In the genomic region with DNA sequence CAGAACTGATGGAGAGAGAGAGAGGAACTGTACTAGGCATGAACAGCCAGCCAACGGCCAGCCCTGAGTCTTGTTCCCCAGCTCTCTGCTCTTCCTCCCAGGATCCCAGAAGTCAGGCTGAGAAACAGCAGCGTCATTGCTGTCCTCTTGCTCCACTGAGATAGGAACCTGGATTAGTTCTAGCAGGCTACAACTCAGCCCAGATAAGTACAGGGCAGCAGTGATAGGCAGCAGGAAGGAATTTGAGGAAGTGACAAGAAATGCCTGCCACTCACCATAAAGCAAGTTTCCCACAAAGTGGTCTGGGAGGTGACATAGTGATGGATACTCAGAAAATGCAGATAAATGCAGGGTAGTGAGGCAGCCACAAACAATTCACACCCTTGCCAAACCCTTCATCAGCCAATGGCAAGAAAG, we compare ENCODE assay signal across 14 mouse cellular contexts. TPM values are rescaled to one million over a fixed set of nuclear protein-coding genes. Genes with fewer than 3 reads are reported as not detected.
DNase-seq lines count a peak whose midpoint lies in the region; ATAC-seq and TF ChIP-seq lines count a peak whose summit lies in the region.
"Had no signal": no experiment of that assay in that cellular context is flagged by ENCODE, and none has a peak within 500 bp of the region (broad histone marks: within the 10 kb centered on the region; RNA-seq: fewer than 3 reads in every experiment).

No protein-coding gene starts in this region.

- peak overlapping the region; percentile 61 for H3K27ac ChIP-seq in heart, embryonic 11.5 days (ENCODE audit: low read depth, low read length)
- H3K27ac ChIP-seq: limb, embryonic 15.5 days had no signal

- H3K9ac ChIP-seq in heart, embryonic 11.5 days (ENCODE audit: low read depth, low read length), result no peak overlapping the region
- H3K9ac ChIP-seq: limb, embryonic 15.5 days had no signal

- no peaks in the 10 kb centered on the region for H3K9me3 ChIP-seq in heart, embryonic 11.5 days (replicated peaks; ENCODE audit: control insufficient read depth, low read length)
- H3K9me3 ChIP-seq in G1E (replicated peaks), result no peaks in the 10 kb centered on the region
- no peaks in the 10 kb centered on the region for H3K9me3 ChIP-seq in megakaryocyte, embryonic 14.5 days
- H3K9me3 ChIP-seq: limb, embryonic 15.5 days had no signal

- H3K4me2 ChIP-seq in heart, embryonic 11.5 days, result no peak overlapping the region
- H3K4me2 ChIP-seq: limb, embryonic 15.5 days had no signal

- H3K36me3 ChIP-seq in heart, embryonic 11.5 days (ENCODE audit: control insufficient read depth, insufficient read depth, low read length), result no peaks in the 10 kb centered on the region
- H3K36me3 ChIP-seq in G1E (replicated peaks), result no peaks in the 10 kb centered on the region
- peaks cover 75% of the 10 kb centered on the region for H3K36me3 ChIP-seq in megakaryocyte, embryonic 14.5 days (replicated peaks; ENCODE audit: low read length)
- H3K36me3 ChIP-seq: limb, embryonic 15.5 days had no signal

- peak; percentile 62 for ATAC-seq in heart, embryonic 11.5 days (replicated peaks; ENCODE audit: insufficient number of reproducible peaks, low FRiP score, low TSS enrichment)
- ATAC-seq in G1E (ENCODE audit: extremely low read depth, insufficient number of reproducible peaks, low FRiP score, poor library complexity, severe bottlenecking), result peak; percentile 90
- ATAC-seq in hematopoietic stem cell, adult 5-6 weeks (replicated peaks in 1 of 2; ENCODE audit: insufficient read depth in 1 of 2, low FRiP score in 2 of 2, low TSS enrichment in 1 of 2, low read depth in 1 of 2, poor library complexity in 2 of 2, severe bottlenecking in 2 of 2), result peak; percentile 89 to 95
- ATAC-seq in erythroblast, adult 5-6 weeks (replicated peaks; ENCODE audit: low FRiP score, poor library complexity, severe bottlenecking), result no peak
- ATAC-seq: forebrain, embryonic 16.5 days; hindbrain, embryonic 16.5 days had no signal

- no peak overlapping the region for H3K4me3 ChIP-seq in heart, embryonic 11.5 days (ENCODE audit: low read depth, low read length)
- H3K4me3 ChIP-seq in G1E (ENCODE audit: low read depth, low read length), result no peak overlapping the region
- peak overlapping the region; percentile 84 for H3K4me3 ChIP-seq in megakaryocyte, embryonic 14.5 days (replicated peaks)
- H3K4me3 ChIP-seq: limb, embryonic 15.5 days had no signal

- intact Hi-C loops in heart, postnatal 36 days (cut with DNase I), result loop anchor here (5.0 kb wide), 1 partner anchor 47 kb away; a partner anchor contains a TSS

- no peaks in the 10 kb centered on the region for H3K27me3 ChIP-seq in heart, embryonic 11.5 days (ENCODE audit: control insufficient read depth, insufficient read depth, low read length)
- H3K27me3 ChIP-seq in G1E (ENCODE audit: insufficient read depth, low read length), result peaks cover 5% of the 10 kb centered on the region; the same call in 1 of the 2 replicates
- no peaks in the 10 kb centered on the region for H3K27me3 ChIP-seq in megakaryocyte, embryonic 14.5 days (replicated peaks)
- H3K27me3 ChIP-seq: limb, embryonic 15.5 days had no signal

- peaks cover 63% of the 10 kb centered on the region for H3K4me1 ChIP-seq in heart, embryonic 11.5 days (ENCODE audit: control insufficient read depth, insufficient read depth, low read length)
- peaks cover 18% of the 10 kb centered on the region for H3K4me1 ChIP-seq in G1E (ENCODE audit: insufficient read depth, low read depth, low read length)
- peaks cover 93% of the 10 kb centered on the region for H3K4me1 ChIP-seq in megakaryocyte, embryonic 14.5 days
- H3K4me1 ChIP-seq: limb, embryonic 15.5 days had no signal

- no peak for DNase-seq in heart, postnatal 36 days
- DNase-seq in G1E (ENCODE audit: low spot score), result peak; percentile 13
- DNase-seq in natural killer cell, adult 2 months (ENCODE audit: low spot score in 2 of 2), result no peak
- DNase-seq in cerebellum, postnatal 14 days, result no peak
- DNase-seq: cerebellum, postnatal 10 days; gastrocnemius, postnatal 10 days; kidney, adult 9 months had no signal

- WGBS in heart, embryonic 11.5 days (ENCODE audit: insufficient replicate concordance), result 5% methylated on average over 2 of the region's 2 CpGs

- TF ChIP-seq CTCF in G1E (IDR thresholded peaks at IDR 0.05; ENCODE audit: low read depth, low read length), result no peak

RNA-seq across cellular contexts. Expression of a gene that starts 48.9 kb away (rescaled TPM):
- polyA plus RNA-seq in heart, embryonic 11.5 days (2014; fragmentation: Nextera tagmentation; extraction: Ambion mirVana), result 72.8 and 89.0 TPM in 2 replicates
- total RNA-seq in heart, postnatal 36 days (2021), result 10 to 100 TPM; 22.4 to 31.4 TPM
- 0.53 and 0.98 TPM in 2 replicates for total RNA-seq in G1E (2014; fragmentation: Nextera tagmentation)
- 3.1 and 4.3 TPM in 2 replicates for total RNA-seq in G1E (2017)
- polyA plus RNA-seq in G1E (2012), result 0.41 and 0.64 TPM in 2 replicates
- total RNA-seq in hematopoietic stem cell, adult 5-6 weeks (2017), result 253 and 263 TPM in 2 replicates
- polyA plus RNA-seq in megakaryocyte, embryonic 14.5 days (2012; ENCODE audit: insufficient read depth, low replicate concordance), result 121 and 264 TPM in 2 replicates
- 0.38 and 2.5 TPM in 2 replicates for total RNA-seq in erythroblast, adult 5-6 weeks (2015; ENCODE audit: low replicate concordance)
- 2.4 and 3.3 TPM in 2 replicates for total RNA-seq in erythroblast, adult 5-6 weeks (2017; ENCODE audit: low replicate concordance)

Comparison
In these comparisons a context has a peak if more than half of its experiments do, and no peak if none do; other contexts are left out.
1. RNA of a gene that starts 48.9 kb away (total RNA-seq): 253 to 263 TPM in hematopoietic stem cell, adult 5-6 weeks and 22.4 to 31.4 TPM in heart, postnatal 36 days; 0.53 to 4.3 TPM in G1E and 0.38 to 3.3 TPM in erythroblast, adult 5-6 weeks; every median in the first group is over 4 times any median in the second.